ENCODE assay signal across 9 mouse cellular contexts in the genomic region with DNA sequence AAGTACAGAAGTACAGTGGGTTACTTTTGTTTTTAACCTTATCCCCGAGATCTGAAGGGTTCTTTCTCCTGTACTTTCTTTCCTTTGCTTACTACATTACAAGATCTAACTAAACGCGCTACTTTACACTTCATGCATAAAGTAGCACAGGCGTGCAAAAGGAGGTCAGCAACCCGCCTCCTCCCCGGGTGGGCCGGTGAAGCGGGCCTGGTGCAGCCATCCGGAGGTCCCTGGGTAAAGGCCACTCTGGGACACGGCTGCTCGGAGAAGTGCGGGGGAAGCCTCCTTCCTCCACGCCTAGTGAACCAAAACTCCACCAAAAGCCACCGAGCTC. TPM values are rescaled to one million over a fixed set of nuclear protein-coding genes. Genes with fewer than 3 reads are reported as not detected.
DNase-seq lines count a peak whose midpoint lies in the region; ATAC-seq and TF ChIP-seq lines count a peak whose summit lies in the region.
"Had no signal": no experiment of that assay in that cellular context is flagged by ENCODE, and none has a peak within 500 bp of the region (broad histone marks: within the 10 kb centered on the region; RNA-seq: fewer than 3 reads in every experiment).

No protein-coding gene starts in this region.

- no peak for TF ChIP-seq CTCF in testis, adult 2 months (IDR thresholded peaks at IDR 0.05; ENCODE audit: control insufficient read depth, insufficient read depth, insufficient replicate concordance, low read depth, low read length)

- H3K27me3 ChIP-seq in erythroblast, embryonic 14.5 days (ENCODE audit: control insufficient read depth) = no peaks in the 10 kb centered on the region
- no peaks in the 10 kb centered on the region for H3K27me3 ChIP-seq in testis, adult 2 months (ENCODE audit: control insufficient read depth, insufficient read depth, low read length)
- H3K27me3 ChIP-seq in liver, embryonic 11.5 days (replicated peaks; ENCODE audit: control insufficient read depth, insufficient read depth, low read length) = no peaks in the 10 kb centered on the region

- no peak for DNase-seq in testis, postnatal 10 days (ENCODE audit: low spot score)
- no peak for DNase-seq in liver, embryonic 11.5 days (ENCODE audit: low spot score)
- DNase-seq in frontal cortex, postnatal 36 days (ENCODE audit: low spot score in 2 of 2) = no peak
- DNase-seq in B cell, adult 2 months = no peak
- DNase-seq in layer of hippocampus, postnatal 36 days = no peak

- H3K27ac ChIP-seq in testis, adult 2 months (ENCODE audit: control insufficient read depth, insufficient read depth, low read depth, low read length) = peak overlapping the region; percentile 90
- H3K27ac ChIP-seq in liver, embryonic 11.5 days (ENCODE audit: low read depth, low read length) = peak overlapping the region; percentile 68; the same call in 1 of the 2 replicates

- peaks cover 30% of the 10 kb centered on the region for H3K4me1 ChIP-seq in erythroblast, embryonic 14.5 days (ENCODE audit: control insufficient read depth)
- H3K4me1 ChIP-seq in testis, adult 2 months (ENCODE audit: control insufficient read depth, insufficient read depth, low read length) = peaks cover 2% of the 10 kb centered on the region; the same call in 1 of the 2 replicates
- peaks cover 7% of the 10 kb centered on the region for H3K4me1 ChIP-seq in liver, embryonic 11.5 days (replicated peaks; ENCODE audit: control insufficient read depth, insufficient read depth, low read length)

- H3K4me2 ChIP-seq in liver, embryonic 11.5 days = peak overlapping the region; percentile 78

- H3K9ac ChIP-seq in liver, embryonic 11.5 days (ENCODE audit: low read depth, low read length) = peak overlapping the region; percentile 83

- 2% methylated on average over 14 of the region's 14 CpGs for WGBS in liver, embryonic 11.5 days

- peak overlapping the region; percentile 96 for H3K4me3 ChIP-seq in erythroblast, embryonic 14.5 days (replicated peaks)
- peak overlapping the region; percentile 94 for H3K4me3 ChIP-seq in testis, adult 2 months (ENCODE audit: control insufficient read depth, low read depth, low read length)
- H3K4me3 ChIP-seq in liver, embryonic 11.5 days (ENCODE audit: low read depth, low read length) = peak overlapping the region; percentile 88

- TF ChIP-seq POLR2A in testis, adult 2 months (IDR thresholded peaks at IDR 0.05; ENCODE audit: control insufficient read depth, low read depth, low read length) = no peak

- ATAC-seq in erythroblast, adult 5-6 weeks (replicated peaks; ENCODE audit: low FRiP score, poor library complexity, severe bottlenecking) = no peak
- ATAC-seq in liver, embryonic 11.5 days (replicated peaks; ENCODE audit: low FRiP score) = peak; percentile 79; the same call in 1 of the 2 replicates

- H3K9me3 ChIP-seq in erythroblast, embryonic 14.5 days (ENCODE audit: control insufficient read depth, low read length) = no peaks in the 10 kb centered on the region
- no peaks in the 10 kb centered on the region for H3K9me3 ChIP-seq in liver, embryonic 11.5 days (ENCODE audit: control insufficient read depth, low read length)

- peaks cover 3% of the 10 kb centered on the region for H3K36me3 ChIP-seq in erythroblast, embryonic 14.5 days (ENCODE audit: control insufficient read depth)
- H3K36me3 ChIP-seq in testis, adult 2 months (ENCODE audit: control insufficient read depth, insufficient read depth, low read length) = no peaks in the 10 kb centered on the region
- no peaks in the 10 kb centered on the region for H3K36me3 ChIP-seq in liver, embryonic 11.5 days (ENCODE audit: control insufficient read depth, insufficient read depth, low read length)

RNA-seq across cellular contexts. Expression of gene Ptar1, which starts 0.3 kb away (rescaled TPM):
- 0.03 and 0.11 TPM in 2 replicates for polyA plus RNA-seq in erythroblast, embryonic 14.5 days (2012)
- 6.9 and 11.7 TPM in 2 replicates for total RNA-seq in erythroblast, adult 5-6 weeks (2015; ENCODE audit: low replicate concordance)
- 6.7 and 8.8 TPM in 2 replicates for total RNA-seq in erythroblast, adult 5-6 weeks (2017; ENCODE audit: low replicate concordance)
- polyA plus RNA-seq in testis, adult 2 months (2012; rRNA removed) = 46.4 and 49.2 TPM in 2 replicates
- polyA plus RNA-seq in liver, embryonic 11.5 days (2014; fragmentation: Nextera tagmentation; extraction: Ambion mirVana) = 5.8 and 8.0 TPM in 2 replicates
- 10 to 100 TPM; 43.5 to 44.1 TPM for total RNA-seq in layer of hippocampus, postnatal 36 days (2021)

RNA-seq across cellular contexts. Expression of gene 1700028P14Rik, which starts 34.3 kb away (rescaled TPM):
- not detected in 2 replicates for polyA plus RNA-seq in erythroblast, embryonic 14.5 days (2012)
- total RNA-seq in erythroblast, adult 5-6 weeks (2015; ENCODE audit: low replicate concordance) = not detected in 2 replicates
- not detected in 2 replicates for total RNA-seq in erythroblast, adult 5-6 weeks (2017; ENCODE audit: low replicate concordance)
- 192 and 204 TPM in 2 replicates for polyA plus RNA-seq in testis, adult 2 months (2012; rRNA removed)
- not detected in 2 replicates for polyA plus RNA-seq in liver, embryonic 11.5 days (2014; fragmentation: Nextera tagmentation; extraction: Ambion mirVana)
- 1 to 10 TPM; 1.5 to 2.0 TPM for total RNA-seq in layer of hippocampus, postnatal 36 days (2021)
- total RNA-seq: neutrophil, adult 5-6 weeks had no signal

Comparison
In these comparisons a context has a peak if more than half of its experiments do, and no peak if none do; other contexts are left out.
1. RNA of gene 1700028P14Rik, which starts 34.3 kb away (polyA plus RNA-seq): 192 to 204 TPM in testis, adult 2 months; not detected in erythroblast, embryonic 14.5 days and not detected in liver, embryonic 11.5 days; every median in the first group is over 100 times any median in the second.
2. Peak in every context shown above with its lines, with median percentiles within 50 percentile points of each other: H3K4me3 ChIP-seq.